In genomic region chr12:89836271-89836670, GRCm38 (mm10) we compare ENCODE assay signal across 35 mouse cellular contexts.
"Had no signal": no experiment of that assay in that cellular context is flagged by ENCODE, and none has a peak within 500 bp of the region (broad histone marks: within the 10 kb centered on the region; RNA-seq: fewer than 3 reads in every experiment).

No protein-coding gene starts in this region.

- H3K27ac ChIP-seq: heart, embryonic 10.5 days; heart, embryonic 13.5 days; heart, embryonic 15.5 days; hindbrain, embryonic 10.5 days; hindbrain, embryonic 12.5 days; hindbrain, embryonic 13.5 days; hindbrain, embryonic 14.5 days; hindbrain, embryonic 15.5 days; hindbrain, postnatal 0 days; intestine, embryonic 15.5 days; kidney, embryonic 15.5 days; kidney, postnatal 0 days; layer of hippocampus, adult 2 months had no signal

- H3K9ac ChIP-seq: heart, embryonic 12.5 days; heart, embryonic 13.5 days; heart, embryonic 15.5 days; hindbrain, embryonic 12.5 days; hindbrain, embryonic 13.5 days; hindbrain, embryonic 14.5 days; hindbrain, embryonic 15.5 days; intestine, embryonic 15.5 days; kidney, embryonic 15.5 days had no signal

- H3K4me3 ChIP-seq: heart, embryonic 10.5 days; heart, embryonic 12.5 days; heart, embryonic 13.5 days; heart, embryonic 15.5 days; hindbrain, embryonic 10.5 days; hindbrain, embryonic 12.5 days; hindbrain, embryonic 13.5 days; hindbrain, embryonic 15.5 days; intestine, embryonic 15.5 days; kidney, embryonic 15.5 days; layer of hippocampus, adult 2 months had no signal

- DNase-seq: heart, postnatal 10 days; heart, postnatal 14 days; heart, postnatal 36 days; heart, postnatal 4 days; kidney, adult 11 months; kidney, adult 18-20 months; kidney, adult 2 months; kidney, adult 8-10 months; kidney, adult 9 months; kidney, postnatal 10 days; kidney, postnatal 14 days; kidney, postnatal 25 days; kidney, postnatal 36 days; kidney, postnatal 4 days; layer of hippocampus, adult 9-11 months; layer of hippocampus, postnatal 36 days had no signal

- H3K36me3 ChIP-seq: heart, embryonic 10.5 days; heart, embryonic 12.5 days; heart, embryonic 13.5 days; heart, embryonic 15.5 days; hindbrain, embryonic 10.5 days; hindbrain, embryonic 12.5 days; hindbrain, embryonic 13.5 days; hindbrain, embryonic 15.5 days; intestine, embryonic 15.5 days; kidney, embryonic 15.5 days had no signal

- H3K27me3 ChIP-seq: heart, embryonic 12.5 days; heart, embryonic 13.5 days; heart, embryonic 15.5 days; hindbrain, embryonic 12.5 days; hindbrain, embryonic 13.5 days; hindbrain, embryonic 15.5 days; intestine, embryonic 15.5 days; kidney, embryonic 15.5 days had no signal

- H3K4me1 ChIP-seq: heart, embryonic 10.5 days; heart, embryonic 12.5 days; heart, embryonic 13.5 days; heart, embryonic 15.5 days; hindbrain, embryonic 10.5 days; hindbrain, embryonic 12.5 days; hindbrain, embryonic 13.5 days; hindbrain, embryonic 15.5 days; intestine, embryonic 15.5 days; kidney, embryonic 15.5 days had no signal

- H3K4me2 ChIP-seq: heart, embryonic 11.5 days; heart, embryonic 12.5 days; heart, embryonic 13.5 days; heart, embryonic 15.5 days; hindbrain, embryonic 12.5 days; hindbrain, embryonic 13.5 days; hindbrain, embryonic 14.5 days; hindbrain, embryonic 15.5 days; intestine, embryonic 15.5 days; kidney, embryonic 15.5 days had no signal

- ATAC-seq: hindbrain, embryonic 16.5 days; hindbrain, postnatal 0 days; inflammation-experienced regulatory T-cells, adult 6 months; intestine, embryonic 15.5 days; intestine, embryonic 16.5 days; intestine, postnatal 0 days had no signal

- H3K9me3 ChIP-seq: heart, embryonic 10.5 days; heart, embryonic 12.5 days; heart, embryonic 13.5 days; heart, embryonic 15.5 days; hindbrain, embryonic 10.5 days; hindbrain, embryonic 12.5 days; hindbrain, embryonic 13.5 days; hindbrain, embryonic 15.5 days; intestine, embryonic 15.5 days; kidney, embryonic 15.5 days had no signal
